Mouse (Mus musculus): ENCODE measurements at regions not wholly inside any gene's neighbourhood (a gene's known extent, or its start where the extent isn't known, plus 50 kb on each side); places are given as distances from the start of the nearest gene placed in this dataset.

- Histone ChIP-seq H3ac (ENCODE audit: control insufficient read depth, insufficient read length, low read depth) (no peak overlapping the region), H3K79me2 (ENCODE audit: control insufficient read depth, insufficient read depth) (no peaks in the 10 kb centered on the region), H3K79me3 (ENCODE audit: low read depth) (no peaks in the 10 kb centered on the region), H3K36me3 (ENCODE audit: control insufficient read depth, insufficient read depth) (no peaks in the 10 kb centered on the region), H3K27me3 (ENCODE audit: control insufficient read depth, insufficient read depth, insufficient read length) (no peaks in the 10 kb centered on the region), H3K4me3 (ENCODE audit: insufficient read depth, poor library complexity, severe bottlenecking) (no peak overlapping the region)
- TF ChIP-seq CTCF (IDR thresholded peaks at IDR 0.05; ENCODE audit: control insufficient read depth, insufficient read depth, insufficient read length), result no peak
- no peak for TF ChIP-seq FOSL1 (IDR thresholded peaks at IDR 0.05; ENCODE audit: insufficient read depth, low read length, poor library complexity, severe bottlenecking)
- TF ChIP-seq CEBPB (IDR thresholded peaks at IDR 0.05; ENCODE audit: low read depth), result no peak
- TF ChIP-seq MYOD1 (IDR thresholded peaks at IDR 0.05; ENCODE audit: control insufficient read depth, insufficient read length, low read depth), result no peak
- TF ChIP-seq MYOG (IDR thresholded peaks at IDR 0.05; ENCODE audit: control insufficient read depth, extremely low read depth, insufficient read length), result no peak
- no peak for TF ChIP-seq MAX (IDR thresholded peaks at IDR 0.05)
- TF ChIP-seq USF1 (IDR thresholded peaks at IDR 0.05; ENCODE audit: low read depth), result no peak
These were observed 174.2 kb downstream of the 3110018I06Rik start for GRCm38 (mm10) chr12:107662624-107663023.

GRCm38 (mm10) chr12:107667836-107668235, 179.4 kb downstream of the 3110018I06Rik start:
- Histone ChIP-seq H3K36me3 (ENCODE audit: control insufficient read depth, insufficient read depth) (no peaks in the 10 kb centered on the region), H3ac (ENCODE audit: control insufficient read depth, insufficient read length, low read depth) (no peak overlapping the region), H3K27me3 (ENCODE audit: control insufficient read depth, insufficient read depth, insufficient read length) (no peaks in the 10 kb centered on the region), H3K79me2 (ENCODE audit: control insufficient read depth, insufficient read depth) (no peaks in the 10 kb centered on the region), H3K79me3 (ENCODE audit: low read depth) (no peaks in the 10 kb centered on the region), H3K4me3 (ENCODE audit: insufficient read depth, poor library complexity, severe bottlenecking) (no peak overlapping the region)
- TF ChIP-seq CTCF (IDR thresholded peaks at IDR 0.05; ENCODE audit: control insufficient read depth, insufficient read depth, insufficient read length) (no peak), MAX (IDR thresholded peaks at IDR 0.05) (no peak), FOSL1 (IDR thresholded peaks at IDR 0.05; ENCODE audit: insufficient read depth, low read length, poor library complexity, severe bottlenecking) (no peak), MYOG (IDR thresholded peaks at IDR 0.05; ENCODE audit: control insufficient read depth, extremely low read depth, insufficient read length) (no peak), USF1 (IDR thresholded peaks at IDR 0.05; ENCODE audit: low read depth) (no peak), CEBPB (IDR thresholded peaks at IDR 0.05; ENCODE audit: low read depth) (no peak), MYOD1 (IDR thresholded peaks at IDR 0.05; ENCODE audit: control insufficient read depth, insufficient read length, low read depth) (no peak)

DNA sequence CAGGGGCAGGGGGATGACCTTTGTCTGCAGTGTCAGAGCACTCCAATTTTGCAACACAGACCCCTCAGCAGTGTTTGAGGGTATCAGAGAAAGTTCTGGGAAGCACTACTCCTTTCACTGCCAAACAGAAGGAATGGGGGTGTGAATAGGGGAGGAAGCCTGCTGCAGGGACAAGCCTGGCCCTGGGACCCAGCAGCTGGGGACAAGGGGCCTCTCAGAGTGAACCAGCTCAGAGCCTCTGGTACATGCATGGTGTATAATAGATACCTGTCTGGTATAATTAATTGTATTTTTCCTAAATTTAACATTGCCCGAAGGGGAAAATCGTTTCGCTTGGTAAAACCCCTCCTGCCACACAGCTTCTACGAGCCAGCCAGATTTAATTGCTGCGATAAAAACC, 180.6 kb downstream of the 3110018I06Rik start:
- H3K27me3 ChIP-seq (ENCODE audit: control insufficient read depth, insufficient read depth, insufficient read length), result no peaks in the 10 kb centered on the region
- no peaks in the 10 kb centered on the region for H3K79me3 ChIP-seq (ENCODE audit: low read depth)
- H3K36me3 ChIP-seq (ENCODE audit: control insufficient read depth, insufficient read depth), result no peaks in the 10 kb centered on the region
- TF ChIP-seq MYOG (IDR thresholded peaks at IDR 0.05; ENCODE audit: control insufficient read depth, extremely low read depth, insufficient read length) (no peak), MAX (IDR thresholded peaks at IDR 0.05) (no peak), CEBPB (IDR thresholded peaks at IDR 0.05; ENCODE audit: low read depth) (no peak), USF1 (IDR thresholded peaks at IDR 0.05; ENCODE audit: low read depth) (no peak), FOSL1 (IDR thresholded peaks at IDR 0.05; ENCODE audit: insufficient read depth, low read length, poor library complexity, severe bottlenecking) (no peak), MYOD1 (IDR thresholded peaks at IDR 0.05; ENCODE audit: control insufficient read depth, insufficient read length, low read depth) (no peak)
- no peak overlapping the region for H3ac ChIP-seq (ENCODE audit: control insufficient read depth, insufficient read length, low read depth)
- no peak overlapping the region for H3K4me3 ChIP-seq (ENCODE audit: insufficient read depth, poor library complexity, severe bottlenecking)
- H3K79me2 ChIP-seq (ENCODE audit: control insufficient read depth, insufficient read depth), result no peaks in the 10 kb centered on the region

GRCm38 (mm10) chr12:107669450-107669849, 181.0 kb downstream of the 3110018I06Rik start:
- no peak overlapping the region for H3ac ChIP-seq (ENCODE audit: control insufficient read depth, insufficient read length, low read depth)
- no peaks in the 10 kb centered on the region for H3K79me3 ChIP-seq (ENCODE audit: low read depth)
- no peak for TF ChIP-seq CTCF (IDR thresholded peaks at IDR 0.05; ENCODE audit: control insufficient read depth, insufficient read depth, insufficient read length)
- no peak for TF ChIP-seq MYOD1 (IDR thresholded peaks at IDR 0.05; ENCODE audit: control insufficient read depth, insufficient read length, low read depth)
- TF ChIP-seq CEBPB (IDR thresholded peaks at IDR 0.05; ENCODE audit: low read depth), result no peak
- TF ChIP-seq FOSL1 (IDR thresholded peaks at IDR 0.05; ENCODE audit: insufficient read depth, low read length, poor library complexity, severe bottlenecking), result no peak
- no peak for TF ChIP-seq MAX (IDR thresholded peaks at IDR 0.05)
- TF ChIP-seq MYOG (IDR thresholded peaks at IDR 0.05; ENCODE audit: control insufficient read depth, extremely low read depth, insufficient read length), result no peak
- TF ChIP-seq USF1 (IDR thresholded peaks at IDR 0.05; ENCODE audit: low read depth), result no peak

DNA sequence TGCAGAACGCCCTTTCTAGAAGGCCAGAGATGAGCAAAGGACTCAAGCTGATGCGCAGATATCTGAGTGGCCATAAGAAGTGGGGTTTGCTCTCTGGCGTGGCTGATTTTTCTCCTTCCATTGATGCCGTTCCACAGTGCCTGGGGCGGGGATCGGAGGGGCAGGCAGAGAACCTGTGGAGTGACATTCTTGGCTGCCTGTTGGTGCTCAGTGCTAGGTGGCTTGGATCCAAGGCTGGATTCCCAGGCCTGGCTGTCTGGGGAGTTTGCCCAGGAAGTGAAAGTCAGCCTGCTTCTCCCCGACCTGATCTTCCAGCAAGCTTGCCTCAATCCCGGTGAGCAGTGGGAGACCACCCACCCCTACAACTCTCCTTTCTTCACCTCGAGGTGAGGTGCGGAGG, 181.5 kb downstream of the 3110018I06Rik start:
- no peaks in the 10 kb centered on the region for H3K79me2 ChIP-seq (ENCODE audit: control insufficient read depth, insufficient read depth)
- H3K4me3 ChIP-seq (ENCODE audit: insufficient read depth, poor library complexity, severe bottlenecking), result no peak overlapping the region
- no peaks in the 10 kb centered on the region for H3K36me3 ChIP-seq (ENCODE audit: control insufficient read depth, insufficient read depth)
- no peak overlapping the region for H3ac ChIP-seq (ENCODE audit: control insufficient read depth, insufficient read length, low read depth)
- no peak for TF ChIP-seq MAX (IDR thresholded peaks at IDR 0.05)
- no peak for TF ChIP-seq MYOD1 (IDR thresholded peaks at IDR 0.05; ENCODE audit: control insufficient read depth, insufficient read length, low read depth)
- TF ChIP-seq FOSL1 (IDR thresholded peaks at IDR 0.05; ENCODE audit: insufficient read depth, low read length, poor library complexity, severe bottlenecking), result no peak
- no peak for TF ChIP-seq USF1 (IDR thresholded peaks at IDR 0.05; ENCODE audit: low read depth)
- TF ChIP-seq MYOG (IDR thresholded peaks at IDR 0.05; ENCODE audit: control insufficient read depth, extremely low read depth, insufficient read length), result no peak
- no peak for TF ChIP-seq CTCF (IDR thresholded peaks at IDR 0.05; ENCODE audit: control insufficient read depth, insufficient read depth, insufficient read length)
- TF ChIP-seq CEBPB (IDR thresholded peaks at IDR 0.05; ENCODE audit: low read depth), result no peak
- no peaks in the 10 kb centered on the region for H3K79me3 ChIP-seq (ENCODE audit: low read depth)
- no peaks in the 10 kb centered on the region for H3K27me3 ChIP-seq (ENCODE audit: control insufficient read depth, insufficient read depth, insufficient read length)

More at GRCm38 (mm10) chr12:107669450-107669849, 181.0 kb downstream of the 3110018I06Rik start:
- no peak overlapping the region for H3K4me3 ChIP-seq (ENCODE audit: insufficient read depth, poor library complexity, severe bottlenecking)
- H3K79me2 ChIP-seq (ENCODE audit: control insufficient read depth, insufficient read depth), result no peaks in the 10 kb centered on the region
- no peaks in the 10 kb centered on the region for H3K27me3 ChIP-seq (ENCODE audit: control insufficient read depth, insufficient read depth, insufficient read length)
- H3K36me3 ChIP-seq (ENCODE audit: control insufficient read depth, insufficient read depth), result no peaks in the 10 kb centered on the region

- Histone ChIP-seq H3K27me3 (ENCODE audit: control insufficient read depth, insufficient read depth, insufficient read length) (peaks cover 3% of the 10 kb centered on the region), H3K79me2 (ENCODE audit: control insufficient read depth, insufficient read depth) (no peaks in the 10 kb centered on the region), H3K4me3 (ENCODE audit: insufficient read depth, poor library complexity, severe bottlenecking) (no peak overlapping the region), H3K36me3 (ENCODE audit: control insufficient read depth, insufficient read depth) (no peaks in the 10 kb centered on the region), H3K79me3 (ENCODE audit: low read depth) (no peaks in the 10 kb centered on the region), H3ac (ENCODE audit: control insufficient read depth, insufficient read length, low read depth) (no peak overlapping the region)
- TF ChIP-seq MYOD1 (IDR thresholded peaks at IDR 0.05; ENCODE audit: control insufficient read depth, insufficient read length, low read depth) (no peak), FOSL1 (IDR thresholded peaks at IDR 0.05; ENCODE audit: insufficient read depth, low read length, poor library complexity, severe bottlenecking) (no peak), MYOG (IDR thresholded peaks at IDR 0.05; ENCODE audit: control insufficient read depth, extremely low read depth, insufficient read length) (no peak), USF1 (IDR thresholded peaks at IDR 0.05; ENCODE audit: low read depth) (no peak), CEBPB (IDR thresholded peaks at IDR 0.05; ENCODE audit: low read depth) (no peak), CTCF (IDR thresholded peaks at IDR 0.05; ENCODE audit: control insufficient read depth, insufficient read depth, insufficient read length) (no peak), MAX (IDR thresholded peaks at IDR 0.05) (no peak)
These were observed 188.6 kb downstream of the 3110018I06Rik start for GRCm38 (mm10) chr12:107677076-107677475.
